Mouse (Mus musculus) stomach, postnatal 0 days (tissue): ENCODE results near the gene Vps25.

Source experiments
- CTCF ChIP-seq: IDR thresholded peaks from 2 replicates; pipeline ENCODE4 v1.5.1; 2016; ENCODE audit warnings: antibody characterized with exemption, low read depth, mild to moderate bottlenecking, moderate library complexity
- EP300 ChIP-seq: optimal IDR thresholded peaks from 2 replicates; pipeline ENCODE3; 2016; ENCODE audit warnings: antibody characterized with exemption

GRCm38 (mm10) chr11:101245071-101245470 is 8.4 kb upstream of the Vps25 start:
- no peak for TF ChIP-seq CTCF
- no peak for TF ChIP-seq EP300
